Mouse (Mus musculus): ENCODE measurements around the gene Gdf11. TPM values are rescaled to one million over a fixed set of nuclear protein-coding genes. Genes with fewer than 3 reads are reported as not detected.

The Gdf11 gene
- total RNA-seq (2014; rRNA removed) = 15.7 and 19.1 TPM in 2 replicates
- polyA plus RNA-seq (2015; fragmentation: Nextera tagmentation; extraction: Ambion mirVana) = 4.3 and 6.7 TPM in 2 replicates

GRCm38 (mm10) chr10:128891296-128892094 is at the start of gene Gdf11:
Gene Gdf11, minus strand, starts transcription at chr10:128891718.
- Histone ChIP-seq H3K9me3 (ENCODE audit: low read length) (no peaks in the 10 kb centered on the region), H3K4me1 (ENCODE audit: insufficient read depth) (peaks cover 18% of the 10 kb centered on the region), H3K27ac (ENCODE audit: low read depth, low read length) (peak within 1 kb of the TSS; percentile 89), H3K4me2 (ENCODE audit: low read depth) (peak within 1 kb of the TSS; percentile 82), H3K27me3 (ENCODE audit: insufficient read depth, low read length) (no peaks in the 10 kb centered on the region), H3K4me3 (ENCODE audit: low read depth, low read length) (peak within 1 kb of the TSS; percentile 86), H3K36me3 (ENCODE audit: insufficient read depth) (peaks cover under 1% of the 10 kb centered on the region; the same call in 1 of the 2 replicates), H3K9ac (peak within 1 kb of the TSS; percentile 72)
- TF ChIP-seq CTCF (IDR thresholded peaks at IDR 0.05; ENCODE audit: low read depth) = peak; percentile 12; the same call in 1 of the 2 replicates
- WGBS = 1% methylated on average over 79 of the region's 89 CpGs
- DNase-seq = peak; percentile 91
- ATAC-seq = peak; percentile 88

GRCm38 (mm10) chr10:128940475-128941061 is 49.0 kb upstream of the Gdf11 start:
- Histone ChIP-seq H3K9ac (no peak overlapping the region), H3K36me3 (ENCODE audit: insufficient read depth) (no peaks in the 10 kb centered on the region), H3K4me3 (ENCODE audit: low read depth, low read length) (no peak overlapping the region), H3K27ac (ENCODE audit: low read depth, low read length) (no peak overlapping the region), H3K4me1 (ENCODE audit: insufficient read depth) (no peaks in the 10 kb centered on the region), H3K27me3 (ENCODE audit: insufficient read depth, low read length) (no peaks in the 10 kb centered on the region), H3K9me3 (ENCODE audit: low read length) (no peaks in the 10 kb centered on the region), H3K4me2 (ENCODE audit: low read depth) (no peak overlapping the region)
- WGBS = 84% methylated on average over 10 of the region's 10 CpGs
- ATAC-seq (no peak), DNase-seq (no peak)
- no peak for TF ChIP-seq CTCF (IDR thresholded peaks at IDR 0.05; ENCODE audit: low read depth)

- no peak overlapping the region for H3K4me3 ChIP-seq (ENCODE audit: low read depth, low read length)
- no peak overlapping the region for H3K4me2 ChIP-seq (ENCODE audit: low read depth)
- H3K27me3 ChIP-seq (ENCODE audit: insufficient read depth, low read length) = peaks cover 5% of the 10 kb centered on the region
- TF ChIP-seq CTCF (IDR thresholded peaks at IDR 0.05; ENCODE audit: low read depth) = no peak
- H3K9me3 ChIP-seq (ENCODE audit: low read length) = no peaks in the 10 kb centered on the region
- H3K27ac ChIP-seq (ENCODE audit: low read depth, low read length) = no peak overlapping the region
- H3K36me3 ChIP-seq (ENCODE audit: insufficient read depth) = no peaks in the 10 kb centered on the region
- ATAC-seq (no peak), DNase-seq (no peak)
- WGBS = 71% methylated on average over 5 of the region's 5 CpGs
- H3K4me1 ChIP-seq (ENCODE audit: insufficient read depth) = no peaks in the 10 kb centered on the region
- no peak overlapping the region for H3K9ac ChIP-seq
These were observed 47.5 kb upstream of the Gdf11 start for GRCm38 (mm10) chr10:128938974-128939373.

- no peak for TF ChIP-seq CTCF (IDR thresholded peaks at IDR 0.05; ENCODE audit: low read depth)
- Histone ChIP-seq H3K4me2 (ENCODE audit: low read depth) (no peak overlapping the region), H3K27ac (ENCODE audit: low read depth, low read length) (no peak overlapping the region), H3K4me3 (ENCODE audit: low read depth, low read length) (no peak overlapping the region), H3K27me3 (ENCODE audit: insufficient read depth, low read length) (peaks cover 10% of the 10 kb centered on the region), H3K9ac (no peak overlapping the region), H3K4me1 (ENCODE audit: insufficient read depth) (no peaks in the 10 kb centered on the region), H3K9me3 (ENCODE audit: low read length) (no peaks in the 10 kb centered on the region), H3K36me3 (ENCODE audit: insufficient read depth) (no peaks in the 10 kb centered on the region)
- DNase-seq (no peak), ATAC-seq (no peak)
- WGBS = 64% methylated on average over 9 of the region's 9 CpGs
These were observed 46.9 kb upstream of the Gdf11 start for GRCm38 (mm10) chr10:128938457-128938856.

GRCm38 (mm10) chr10:128937756-128938390 is 46.4 kb upstream of the Gdf11 start:
- H3K27ac ChIP-seq (ENCODE audit: low read depth, low read length) = no peak overlapping the region
- no peaks in the 10 kb centered on the region for H3K4me1 ChIP-seq (ENCODE audit: insufficient read depth)
- no peak for DNase-seq
- no peak for TF ChIP-seq CTCF (IDR thresholded peaks at IDR 0.05; ENCODE audit: low read depth)
- H3K9ac ChIP-seq = no peak overlapping the region
- 75% methylated on average over 12 of the region's 12 CpGs for WGBS
- H3K4me2 ChIP-seq (ENCODE audit: low read depth) = no peak overlapping the region
- peaks cover 15% of the 10 kb centered on the region for H3K27me3 ChIP-seq (ENCODE audit: insufficient read depth, low read length)
- no peaks in the 10 kb centered on the region for H3K9me3 ChIP-seq (ENCODE audit: low read length)
- no peak for ATAC-seq
- no peaks in the 10 kb centered on the region for H3K36me3 ChIP-seq (ENCODE audit: insufficient read depth)
- no peak overlapping the region for H3K4me3 ChIP-seq (ENCODE audit: low read depth, low read length)

GRCm38 (mm10) chr10:128935826-128936440 is 44.4 kb upstream of the Gdf11 start:
- no peak overlapping the region for H3K27ac ChIP-seq (ENCODE audit: low read depth, low read length)
- no peaks in the 10 kb centered on the region for H3K4me1 ChIP-seq (ENCODE audit: insufficient read depth)
- H3K9me3 ChIP-seq (ENCODE audit: low read length) = no peaks in the 10 kb centered on the region
- no peak overlapping the region for H3K4me3 ChIP-seq (ENCODE audit: low read depth, low read length)
- no peaks in the 10 kb centered on the region for H3K36me3 ChIP-seq (ENCODE audit: insufficient read depth)
- ATAC-seq (no peak), DNase-seq (no peak)
- H3K9ac ChIP-seq = no peak overlapping the region
- H3K4me2 ChIP-seq (ENCODE audit: low read depth) = no peak overlapping the region
- no peak for TF ChIP-seq CTCF (IDR thresholded peaks at IDR 0.05; ENCODE audit: low read depth)
- WGBS = 70% methylated on average over 8 of the region's 8 CpGs
- H3K27me3 ChIP-seq (ENCODE audit: insufficient read depth, low read length) = peaks cover 31% of the 10 kb centered on the region
